Mouse (Mus musculus) embryo, embryonic 10.5 days (tissue): ENCODE results near the gene Vps8.
A peak's percentile ranks its signal among the peaks of the same experiment; 100 is the strongest.

Experiments
- DNase-seq: peaks from one replicate; pipeline ENCODE4 v3.0.0-alpha.2; 2015; ENCODE audit warnings: low spot score

The Vps8 gene

GRCm38 (mm10) chr16:21404631-21405030, 18.3 kb upstream of the Vps8 start:
- DNase-seq, result peak; percentile 25

DNA sequence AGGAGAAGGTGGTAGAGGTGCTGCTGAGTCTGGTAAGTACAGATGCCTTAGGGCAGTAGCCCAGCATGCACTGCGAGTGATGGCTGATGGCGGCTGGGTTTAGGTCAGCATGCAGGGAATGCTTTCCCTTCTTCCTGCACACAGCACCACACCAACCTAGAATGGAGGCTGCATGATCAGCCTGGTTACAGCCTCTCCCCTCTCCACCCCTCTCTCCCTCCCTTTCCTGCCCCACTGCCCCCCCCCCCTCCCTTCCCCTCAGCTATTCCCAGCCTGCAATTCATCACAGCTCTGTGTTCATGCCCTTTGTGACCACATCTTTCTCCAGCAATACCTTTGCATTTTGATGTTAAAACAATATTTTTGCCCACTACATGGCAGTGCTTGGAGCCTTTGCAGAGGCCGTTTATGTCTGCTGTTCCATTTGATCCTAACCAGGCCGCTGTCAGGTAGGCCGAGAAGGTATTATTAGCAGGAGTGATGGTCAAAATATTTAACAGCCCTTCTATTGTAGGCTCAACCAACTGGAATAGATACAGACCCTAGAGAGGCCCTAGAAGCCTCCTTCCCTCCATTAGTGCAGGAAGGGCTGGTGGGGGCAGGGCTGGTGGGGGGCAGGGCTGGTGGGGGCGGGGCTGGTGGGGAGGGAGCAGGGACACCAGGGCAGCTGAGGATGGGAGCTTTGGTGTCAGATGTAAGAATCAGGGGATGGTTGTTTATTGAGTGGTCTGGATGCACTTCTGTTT, 17.5 kb upstream of the Vps8 start:
- peak; percentile 42 for DNase-seq

DNA sequence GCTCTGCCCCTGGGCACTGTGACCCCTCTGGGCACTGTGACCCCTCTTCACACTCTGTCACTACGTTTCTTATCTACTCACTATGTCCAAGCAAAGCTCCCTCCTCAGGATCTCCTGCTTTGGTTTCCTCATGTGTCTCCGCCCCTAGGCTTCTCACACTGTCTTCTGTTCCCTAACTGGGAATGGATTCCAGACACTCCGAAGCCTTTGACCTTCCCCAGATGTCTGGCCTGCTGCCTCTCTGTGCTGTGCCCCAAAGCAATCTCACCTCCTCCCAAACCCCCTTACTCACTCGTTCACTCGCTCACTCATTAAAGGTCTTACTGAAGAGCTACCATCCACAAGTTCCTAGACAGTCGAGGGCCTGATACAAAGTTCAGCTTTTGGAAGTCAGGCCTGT, 16.8 kb upstream of the Vps8 start:
- peak; percentile 65 for DNase-seq

DNA sequence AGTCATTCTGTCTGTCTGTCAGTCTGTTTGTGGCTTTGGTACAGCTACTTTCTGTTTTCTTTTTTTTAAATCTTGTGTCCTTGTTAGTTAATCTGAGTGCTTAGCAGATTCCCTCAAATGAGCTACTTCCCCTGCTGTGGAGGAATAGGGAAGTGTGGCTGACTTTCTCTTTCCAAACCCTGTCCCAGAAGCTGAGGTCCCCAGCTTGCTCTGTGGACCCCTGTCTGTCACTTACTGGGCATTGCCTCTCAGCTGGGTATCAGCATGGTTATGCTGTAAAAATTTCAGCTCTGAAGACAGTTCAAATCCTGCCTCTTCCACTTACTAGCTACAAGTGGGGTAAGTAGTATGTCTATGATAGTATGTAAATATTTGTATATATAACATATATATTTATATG, 11.1 kb upstream of the Vps8 start:
- no peak for DNase-seq

- DNase-seq, result peak; percentile 97
These were observed 10.3 kb upstream of the Vps8 start for GRCm38 (mm10) chr16:21412593-21413047.

- DNase-seq, result no peak
These were observed 9.1 kb upstream of the Vps8 start for GRCm38 (mm10) chr16:21413819-21414218.

DNA sequence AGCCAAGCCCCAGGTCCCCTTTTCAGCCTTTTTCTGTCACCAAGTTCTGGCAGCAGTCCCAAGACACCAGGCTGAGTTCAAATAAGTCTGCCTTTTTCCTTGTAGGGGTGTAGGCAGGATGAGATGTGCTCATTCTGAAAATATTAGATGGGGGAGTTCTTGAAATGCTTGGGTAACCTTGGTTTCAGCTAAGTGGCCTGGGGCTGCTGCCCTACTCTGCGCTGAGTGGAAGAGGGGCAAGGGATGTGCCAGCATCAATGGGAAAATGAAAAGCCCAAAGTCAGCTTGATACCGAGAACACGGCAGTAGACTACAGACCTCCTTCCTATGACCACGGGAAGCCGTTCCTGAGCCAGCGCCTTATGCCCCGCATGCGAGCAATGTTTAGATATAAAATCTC, 7.8 kb upstream of the Vps8 start:
- no peak for DNase-seq

- DNase-seq, result no peak
These were observed 4.9 kb upstream of the Vps8 start for GRCm38 (mm10) chr16:21418012-21418411.

DNA sequence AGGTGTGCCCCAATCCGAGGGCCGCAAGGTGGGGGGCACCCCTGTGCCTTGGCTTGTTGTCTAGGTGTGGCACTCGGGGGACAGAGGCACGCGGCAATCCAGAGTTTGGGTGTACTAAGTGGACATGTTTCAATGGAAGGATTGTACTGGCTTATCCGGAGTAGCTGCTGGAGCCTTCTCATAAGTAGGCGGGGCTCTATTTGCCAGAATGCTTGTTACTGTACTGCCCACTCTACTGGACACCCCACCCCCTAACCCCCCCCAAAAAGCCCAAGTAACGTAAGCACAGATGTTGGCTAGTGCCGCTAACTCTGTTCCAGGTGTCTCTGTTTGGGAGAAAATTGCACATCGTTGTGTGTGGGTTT, 610 bp downstream of the Vps8 start:
- peak; percentile 57 for DNase-seq

- DNase-seq, result no peak
These were observed 5.2 kb downstream of the Vps8 start for GRCm38 (mm10) chr16:21428131-21428530.

GRCm38 (mm10) chr16:21430377-21431060, 7.6 kb downstream of the Vps8 start:
- no peak for DNase-seq

DNA sequence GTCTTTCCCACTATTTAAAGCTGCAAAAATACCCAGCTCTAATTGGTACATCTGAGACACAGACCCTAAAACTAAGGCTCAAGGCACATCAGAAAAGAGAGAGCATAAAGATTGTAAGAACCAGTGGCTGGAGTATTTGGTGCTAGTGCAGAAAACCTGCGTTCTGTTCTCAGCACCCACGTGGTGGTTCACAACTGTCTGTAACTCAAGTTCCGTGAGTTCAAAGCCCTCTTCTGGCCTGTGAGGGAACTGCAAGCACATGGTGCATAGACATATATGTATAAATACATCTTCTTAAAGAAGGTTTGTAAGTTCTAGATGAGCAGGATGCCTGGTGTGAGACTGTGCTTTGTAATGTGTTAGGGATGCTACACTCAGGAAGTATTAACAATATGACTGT, 8.7 kb downstream of the Vps8 start:
- no peak for DNase-seq

DNA sequence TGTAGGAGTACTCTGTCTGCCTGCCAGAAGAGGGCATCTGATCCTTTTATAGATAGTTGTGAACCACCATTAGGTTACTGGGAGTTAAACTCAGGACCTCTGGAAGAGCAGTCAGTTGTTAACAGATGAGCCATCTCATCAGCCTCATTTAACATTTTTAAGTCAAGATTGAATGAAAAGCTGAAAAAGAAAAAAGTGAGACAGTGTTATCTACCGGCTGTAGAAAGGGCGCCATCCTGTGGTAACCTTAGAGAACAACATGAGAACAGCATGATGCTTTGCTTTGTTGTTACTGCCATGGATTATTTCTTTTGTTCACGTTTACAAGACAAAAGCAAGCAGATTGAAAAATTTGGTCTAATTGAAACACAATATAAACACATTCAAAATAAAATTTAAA, 10.6 kb downstream of the Vps8 start:
- peak; percentile 31 for DNase-seq

DNA sequence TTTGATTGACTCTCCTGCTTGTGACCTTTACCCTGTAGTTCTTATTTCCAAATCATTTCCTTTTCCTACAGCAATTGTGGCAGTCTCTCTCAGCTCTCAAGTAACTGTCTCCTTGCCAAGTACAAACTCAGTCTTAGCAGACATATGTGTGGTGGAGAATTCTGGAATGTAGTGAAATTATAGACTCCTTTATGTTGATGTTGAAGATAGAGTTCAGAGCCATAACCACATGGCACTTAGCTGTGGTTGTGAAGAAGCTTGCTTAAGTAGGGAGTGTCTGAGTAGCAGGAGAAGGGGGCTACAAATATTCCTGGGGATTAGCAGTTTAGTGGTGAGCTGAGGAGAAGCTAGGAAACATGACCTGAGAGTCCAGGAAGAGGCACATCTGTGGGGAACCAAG, 18.1 kb downstream of the Vps8 start:
- no peak for DNase-seq

DNA sequence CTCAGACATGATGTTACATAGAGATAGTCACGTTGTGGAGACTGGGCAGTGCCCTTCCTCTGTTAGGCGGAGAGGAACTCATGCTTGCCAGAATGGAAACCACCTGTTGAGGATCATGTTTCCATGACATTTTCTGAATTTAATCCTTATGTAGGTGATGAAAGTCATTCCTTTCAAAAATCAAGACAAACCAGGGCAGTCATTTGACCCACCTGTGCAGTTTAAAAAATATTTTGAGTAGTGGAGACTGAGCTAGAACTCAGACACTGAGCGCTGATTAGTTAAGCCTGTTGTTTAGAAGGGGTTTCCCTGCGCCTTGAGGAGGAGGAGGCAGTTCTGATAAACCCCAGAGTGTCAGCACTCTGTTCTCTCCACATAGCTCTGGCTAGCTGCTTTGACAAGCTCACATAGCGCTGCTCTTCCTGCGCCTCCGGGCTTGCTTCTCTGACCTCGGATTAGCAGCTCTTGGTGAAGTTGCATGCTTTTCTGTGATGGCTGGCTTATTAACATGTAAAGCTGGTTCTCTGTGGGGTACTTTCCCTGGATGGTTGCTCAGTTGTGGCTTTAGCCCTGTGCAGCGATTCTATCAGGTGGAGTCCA, 22.2 kb downstream of the Vps8 start:
- DNase-seq, result peak; percentile 49

GRCm38 (mm10) chr16:21447447-21447846, 24.5 kb downstream of the Vps8 start:
- no peak for DNase-seq

DNA sequence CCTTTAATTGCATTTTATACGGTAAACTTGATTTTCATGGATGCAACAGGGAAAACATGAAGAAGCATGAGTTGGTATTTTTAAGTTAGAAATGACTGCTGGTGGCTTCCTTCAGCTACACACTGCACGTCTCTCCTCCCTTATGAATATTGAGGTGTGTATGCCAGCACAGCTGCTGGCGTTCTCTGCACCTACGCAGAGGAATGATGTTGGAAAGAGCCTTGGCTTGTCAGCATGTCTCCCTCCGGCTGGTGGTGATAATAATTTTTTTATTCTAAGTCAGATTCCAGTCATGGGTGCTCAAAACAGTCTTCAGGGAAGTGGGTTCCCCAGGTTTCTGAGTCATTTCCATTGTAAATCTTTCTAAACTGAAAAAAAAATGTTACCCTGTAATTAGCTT, 25.5 kb downstream of the Vps8 start:
- no peak for DNase-seq

GRCm38 (mm10) chr16:21449890-21450289, 27.0 kb downstream of the Vps8 start:
- DNase-seq, result no peak

GRCm38 (mm10) chr16:21452569-21452968, 29.7 kb downstream of the Vps8 start:
- DNase-seq, result no peak

DNA sequence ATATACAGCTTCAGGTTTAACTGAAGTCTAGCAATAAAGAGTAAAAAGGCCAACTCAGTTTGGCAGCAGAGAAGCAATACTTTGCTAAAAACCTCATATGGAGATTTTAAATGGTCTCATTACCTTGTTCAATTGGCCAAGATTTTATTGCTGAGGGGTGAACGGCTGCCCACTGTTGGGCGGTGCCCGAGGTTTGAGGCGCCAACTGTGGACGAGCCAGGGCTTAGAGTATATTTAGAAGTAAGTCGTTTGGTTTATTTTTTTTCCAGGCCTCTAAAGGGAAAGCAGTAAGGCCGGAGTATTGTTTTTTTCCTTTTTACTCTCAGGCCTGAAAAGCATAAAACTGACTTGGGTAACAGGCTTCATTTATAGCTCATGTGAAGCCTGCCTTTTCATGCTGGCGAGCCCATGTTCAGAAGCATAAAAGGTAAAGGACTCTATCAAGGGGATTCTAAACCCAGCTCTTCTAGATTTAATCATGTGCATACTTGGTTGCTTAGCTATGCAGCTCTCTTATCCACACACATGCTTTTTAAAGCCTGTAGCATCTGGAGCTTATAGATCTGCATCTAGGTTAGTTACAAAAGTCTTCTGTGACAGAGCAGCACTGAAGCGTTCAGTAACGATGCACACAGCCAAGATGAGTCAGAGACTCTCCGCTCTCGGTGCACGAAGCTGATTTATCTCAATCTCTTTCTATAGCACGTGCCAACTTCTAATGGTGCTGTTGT, 34.9 kb downstream of the Vps8 start:
- DNase-seq, result no peak

DNA sequence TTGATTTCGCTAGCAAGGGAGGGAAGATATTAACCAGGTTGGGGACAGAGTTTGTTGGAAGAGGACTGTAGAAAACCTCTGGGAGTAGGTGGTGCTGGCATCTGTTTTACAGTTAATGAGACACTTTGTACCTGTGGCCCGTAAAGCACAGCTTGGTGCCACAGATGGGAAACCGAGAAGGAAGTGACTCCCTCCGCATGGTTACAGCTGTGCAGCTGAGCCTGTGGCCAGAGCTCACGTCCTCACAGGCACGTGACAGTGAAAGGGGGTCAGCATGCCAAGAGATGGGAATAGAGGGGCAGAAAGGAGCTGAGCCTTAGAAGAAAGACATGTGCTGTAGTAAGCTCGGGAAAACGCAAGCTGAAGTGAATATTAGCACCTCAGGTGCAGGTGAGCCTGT, 43.0 kb downstream of the Vps8 start:
- DNase-seq, result no peak

DNA sequence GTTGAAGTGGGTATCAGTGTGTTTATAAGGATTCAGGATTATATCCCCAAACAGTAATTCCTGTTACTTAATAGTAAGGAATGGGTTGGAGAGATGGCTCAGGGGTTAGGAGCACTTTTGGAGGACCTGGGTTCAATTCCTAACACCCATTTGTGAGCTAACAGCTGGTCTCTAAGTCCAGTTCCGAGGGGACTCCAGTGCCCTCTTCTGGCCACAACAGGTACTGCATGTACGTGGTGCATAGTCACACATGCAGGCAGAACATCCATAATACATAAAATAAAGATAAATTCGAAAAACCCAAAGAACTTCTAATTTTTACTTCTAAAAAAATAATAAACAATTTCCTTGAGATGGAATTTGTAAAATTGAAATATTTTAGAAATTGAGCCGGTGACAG, 47.5 kb downstream of the Vps8 start:
- peak; percentile 13 for DNase-seq

DNA sequence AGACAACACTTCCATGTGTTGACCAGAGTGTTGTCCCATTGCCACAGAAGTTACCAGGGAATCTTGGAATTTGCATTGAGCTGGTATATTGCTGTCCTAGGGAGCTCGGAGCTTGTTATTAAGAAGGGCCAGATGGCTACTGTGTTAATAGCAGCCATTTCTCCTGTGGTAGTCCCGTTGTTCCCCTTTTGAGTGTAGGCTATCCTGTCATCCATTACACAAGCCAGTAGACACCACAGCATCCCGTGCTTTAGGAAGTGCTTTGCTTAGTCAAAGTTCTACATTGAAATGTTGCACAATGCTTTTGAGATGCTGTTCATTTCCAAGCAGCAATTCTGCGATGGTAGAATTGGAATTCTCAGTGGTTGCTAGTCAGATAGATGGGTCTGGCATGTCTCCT, 54.2 kb downstream of the Vps8 start:
- DNase-seq, result no peak
